Mouse (Mus musculus): ENCODE measurements around the gene 6430571L13Rik. TPM values are rescaled to one million over a fixed set of nuclear protein-coding genes. Genes with fewer than 3 reads are reported as not detected.

The 6430571L13Rik gene
- polyA plus RNA-seq, 1 experiment: 1.2 TPM

GRCm38 (mm10) chr9:107300224-107300973 is 40.0 kb upstream of the 6430571L13Rik start:
- H3K4me3 ChIP-seq (ENCODE audit: control insufficient read depth, insufficient read depth, low read length): no peak overlapping the region
- H3K4me1 ChIP-seq (replicated peaks; ENCODE audit: control insufficient read depth, insufficient read depth, low read length): peaks cover 13% of the 10 kb centered on the region
- H3K27me3 ChIP-seq (ENCODE audit: control insufficient read depth, insufficient read depth, low read length): no peaks in the 10 kb centered on the region; the same call in 1 of the 2 replicates
- no peaks in the 10 kb centered on the region for H3K36me3 ChIP-seq (ENCODE audit: control insufficient read depth, insufficient read depth, low read length)
- no peak overlapping the region for H3K27ac ChIP-seq (ENCODE audit: control insufficient read depth, insufficient read depth, low read length)
- no peak for TF ChIP-seq POLR2A (IDR thresholded peaks at IDR 0.05; ENCODE audit: control insufficient read depth, extremely low read depth, insufficient read depth, low read length, poor library complexity)
- TF ChIP-seq CTCF (IDR thresholded peaks at IDR 0.05; ENCODE audit: borderline replicate concordance, control insufficient read depth, extremely low read depth, insufficient read depth, low read length, poor library complexity): no peak
- no peak for DNase-seq
- 94% methylated on average over 30 of the region's 30 CpGs for WGBS

- Histone ChIP-seq H3K27me3 (ENCODE audit: control insufficient read depth, insufficient read depth, low read length) (no peaks in the 10 kb centered on the region; the same call in 1 of the 2 replicates), H3K36me3 (ENCODE audit: control insufficient read depth, insufficient read depth, low read length) (no peaks in the 10 kb centered on the region), H3K4me3 (ENCODE audit: control insufficient read depth, insufficient read depth, low read length) (no peak overlapping the region), H3K27ac (ENCODE audit: control insufficient read depth, insufficient read depth, low read length) (no peak overlapping the region), H3K4me1 (replicated peaks; ENCODE audit: control insufficient read depth, insufficient read depth, low read length) (peaks cover 15% of the 10 kb centered on the region)
- no peak for TF ChIP-seq CTCF (IDR thresholded peaks at IDR 0.05; ENCODE audit: borderline replicate concordance, control insufficient read depth, extremely low read depth, insufficient read depth, low read length, poor library complexity)
- no peak for TF ChIP-seq POLR2A (IDR thresholded peaks at IDR 0.05; ENCODE audit: control insufficient read depth, extremely low read depth, insufficient read depth, low read length, poor library complexity)
- DNase-seq: no peak
- WGBS: 94% methylated on average over 17 of the region's 17 CpGs
Measured at GRCm38 (mm10) chr9:107301554-107302331, 38.7 kb upstream of the 6430571L13Rik start.

- no peaks in the 10 kb centered on the region for H3K27me3 ChIP-seq (ENCODE audit: control insufficient read depth, insufficient read depth, low read length)
- TF ChIP-seq CTCF (IDR thresholded peaks at IDR 0.05; ENCODE audit: borderline replicate concordance, control insufficient read depth, extremely low read depth, insufficient read depth, low read length, poor library complexity) (no peak), POLR2A (IDR thresholded peaks at IDR 0.05; ENCODE audit: control insufficient read depth, extremely low read depth, insufficient read depth, low read length, poor library complexity) (no peak)
- WGBS: 92% methylated on average over 7 of the region's 7 CpGs
- H3K36me3 ChIP-seq (ENCODE audit: control insufficient read depth, insufficient read depth, low read length): no peaks in the 10 kb centered on the region
- H3K4me3 ChIP-seq (ENCODE audit: control insufficient read depth, insufficient read depth, low read length): no peak overlapping the region
- peaks cover 10% of the 10 kb centered on the region; the same call in 1 of the 2 replicates for H3K4me1 ChIP-seq (replicated peaks; ENCODE audit: control insufficient read depth, insufficient read depth, low read length)
- DNase-seq: no peak
- H3K27ac ChIP-seq (ENCODE audit: control insufficient read depth, insufficient read depth, low read length): no peak overlapping the region
Measured at GRCm38 (mm10) chr9:107302592-107302991, 37.8 kb upstream of the 6430571L13Rik start.

- no peak overlapping the region for H3K4me3 ChIP-seq (ENCODE audit: control insufficient read depth, insufficient read depth, low read length)
- WGBS: 76% methylated on average over 9 of the region's 9 CpGs
- no peak overlapping the region for H3K27ac ChIP-seq (ENCODE audit: control insufficient read depth, insufficient read depth, low read length)
- no peaks in the 10 kb centered on the region for H3K36me3 ChIP-seq (ENCODE audit: control insufficient read depth, insufficient read depth, low read length)
- H3K27me3 ChIP-seq (ENCODE audit: control insufficient read depth, insufficient read depth, low read length): no peaks in the 10 kb centered on the region
- peaks cover 12% of the 10 kb centered on the region; the same call in 1 of the 2 replicates for H3K4me1 ChIP-seq (replicated peaks; ENCODE audit: control insufficient read depth, insufficient read depth, low read length)
- TF ChIP-seq CTCF (IDR thresholded peaks at IDR 0.05; ENCODE audit: borderline replicate concordance, control insufficient read depth, extremely low read depth, insufficient read depth, low read length, poor library complexity) (no peak), POLR2A (IDR thresholded peaks at IDR 0.05; ENCODE audit: control insufficient read depth, extremely low read depth, insufficient read depth, low read length, poor library complexity) (no peak)
- DNase-seq: no peak
Measured at GRCm38 (mm10) chr9:107303121-107303820, 37.1 kb upstream of the 6430571L13Rik start.

GRCm38 (mm10) chr9:107303900-107304299 is 36.5 kb upstream of the 6430571L13Rik start:
- DNase-seq: no peak
- Histone ChIP-seq H3K27me3 (ENCODE audit: control insufficient read depth, insufficient read depth, low read length) (no peaks in the 10 kb centered on the region), H3K4me1 (replicated peaks; ENCODE audit: control insufficient read depth, insufficient read depth, low read length) (peaks cover 12% of the 10 kb centered on the region; the same call in 1 of the 2 replicates), H3K36me3 (ENCODE audit: control insufficient read depth, insufficient read depth, low read length) (no peaks in the 10 kb centered on the region), H3K27ac (ENCODE audit: control insufficient read depth, insufficient read depth, low read length) (no peak overlapping the region), H3K4me3 (ENCODE audit: control insufficient read depth, insufficient read depth, low read length) (no peak overlapping the region)
- no peak for TF ChIP-seq POLR2A (IDR thresholded peaks at IDR 0.05; ENCODE audit: control insufficient read depth, extremely low read depth, insufficient read depth, low read length, poor library complexity)
- no peak for TF ChIP-seq CTCF (IDR thresholded peaks at IDR 0.05; ENCODE audit: borderline replicate concordance, control insufficient read depth, extremely low read depth, insufficient read depth, low read length, poor library complexity)
- 90% methylated on average over 5 of the region's 5 CpGs for WGBS

GRCm38 (mm10) chr9:107304383-107304782 is 36.0 kb upstream of the 6430571L13Rik start:
- TF ChIP-seq CTCF (IDR thresholded peaks at IDR 0.05; ENCODE audit: borderline replicate concordance, control insufficient read depth, extremely low read depth, insufficient read depth, low read length, poor library complexity) (no peak), POLR2A (IDR thresholded peaks at IDR 0.05; ENCODE audit: control insufficient read depth, extremely low read depth, insufficient read depth, low read length, poor library complexity) (no peak)
- Histone ChIP-seq H3K27me3 (ENCODE audit: control insufficient read depth, insufficient read depth, low read length) (no peaks in the 10 kb centered on the region), H3K4me1 (replicated peaks; ENCODE audit: control insufficient read depth, insufficient read depth, low read length) (peaks cover 12% of the 10 kb centered on the region; the same call in 1 of the 2 replicates), H3K4me3 (ENCODE audit: control insufficient read depth, insufficient read depth, low read length) (no peak overlapping the region), H3K27ac (ENCODE audit: control insufficient read depth, insufficient read depth, low read length) (no peak overlapping the region), H3K36me3 (ENCODE audit: control insufficient read depth, insufficient read depth, low read length) (no peaks in the 10 kb centered on the region)
- 94% methylated on average over 3 of the region's 3 CpGs for WGBS
- no peak for DNase-seq
